In genomic region chr19:36637948-36638587, GRCm38 (mm10) we compare ENCODE assay signal across 19 mouse cellular contexts.
DNase-seq lines count a peak whose midpoint lies in the region; ATAC-seq and TF ChIP-seq lines count a peak whose summit lies in the region.
"Had no signal": no experiment of that assay in that cellular context is flagged by ENCODE, and none has a peak within 500 bp of the region (broad histone marks: within the 10 kb centered on the region; RNA-seq: fewer than 3 reads in every experiment).

No protein-coding gene starts in this region.

- peak; percentile 18 for DNase-seq in kidney, adult 9 months
- no peak for DNase-seq in kidney, postnatal 10 days
- no peak for DNase-seq in liver, postnatal 0 days
- DNase-seq in gastrocnemius, postnatal 36 days: no peak
- no peak for DNase-seq in right cerebral cortex, postnatal 25 days
- no peak for DNase-seq in left cerebral cortex, postnatal 25 days (ENCODE audit: low spot score in 2 of 2)
- DNase-seq: adrenal gland, postnatal 10 days; B cell, adult 2 months; cerebellum, adult 11 months; cerebellum, postnatal 25 days; heart, adult 2 months; lung, postnatal 36 days had no signal

- peaks cover 3% of the 10 kb centered on the region; the same call in 1 of the 2 replicates for H3K4me1 ChIP-seq in midbrain, embryonic 12.5 days
- no peaks in the 10 kb centered on the region for H3K4me1 ChIP-seq in midbrain, embryonic 15.5 days
- peaks cover 15% of the 10 kb centered on the region for H3K4me1 ChIP-seq in liver, postnatal 0 days (ENCODE audit: insufficient read depth)
- H3K4me1 ChIP-seq: embryonic facial prominence, embryonic 12.5 days; hindbrain, embryonic 12.5 days had no signal

- peaks cover 29% of the 10 kb centered on the region for H3K27me3 ChIP-seq in midbrain, embryonic 12.5 days
- no peaks in the 10 kb centered on the region for H3K27me3 ChIP-seq in midbrain, embryonic 15.5 days (replicated peaks)
- H3K27me3 ChIP-seq in liver, postnatal 0 days (ENCODE audit: insufficient read depth, low read length): no peaks in the 10 kb centered on the region
- H3K27me3 ChIP-seq: embryonic facial prominence, embryonic 12.5 days; forebrain, embryonic 15.5 days; hindbrain, embryonic 12.5 days had no signal

- no peak for TF ChIP-seq EP300 in liver, postnatal 0 days (IDR thresholded peaks at IDR 0.05; ENCODE audit: low read depth)

- no peak overlapping the region for H3K4me3 ChIP-seq in midbrain, embryonic 12.5 days
- no peak overlapping the region for H3K4me3 ChIP-seq in midbrain, embryonic 15.5 days
- no peak overlapping the region for H3K4me3 ChIP-seq in liver, postnatal 0 days (ENCODE audit: low read depth, low read length)
- H3K4me3 ChIP-seq: embryonic facial prominence, embryonic 12.5 days; forebrain, embryonic 15.5 days; heart, adult 2 months; hindbrain, embryonic 12.5 days had no signal

- 64% methylated on average over 7 of the region's 7 CpGs for WGBS in midbrain, embryonic 12.5 days
- WGBS in midbrain, embryonic 15.5 days: 56% methylated on average over 7 of the region's 7 CpGs
- 65% methylated on average over 7 of the region's 7 CpGs for WGBS in liver, postnatal 0 days (ENCODE audit: insufficient replicate concordance)

- H3K4me2 ChIP-seq in midbrain, embryonic 12.5 days (replicated peaks): no peak overlapping the region
- no peak overlapping the region for H3K4me2 ChIP-seq in midbrain, embryonic 15.5 days
- H3K4me2 ChIP-seq in liver, postnatal 0 days (ENCODE audit: low read depth, low read length): no peak overlapping the region
- H3K4me2 ChIP-seq: embryonic facial prominence, embryonic 12.5 days; forebrain, embryonic 15.5 days; hindbrain, embryonic 12.5 days had no signal

- H3K27ac ChIP-seq in midbrain, embryonic 12.5 days (replicated peaks): no peak overlapping the region
- no peak overlapping the region for H3K27ac ChIP-seq in midbrain, embryonic 15.5 days
- H3K27ac ChIP-seq in liver, postnatal 0 days (ENCODE audit: low read depth): peak overlapping the region; percentile 22; the same call in 1 of the 2 replicates
- H3K27ac ChIP-seq: embryonic facial prominence, embryonic 12.5 days; forebrain, embryonic 15.5 days; heart, adult 2 months; hindbrain, embryonic 12.5 days; liver, embryonic 14.5 days had no signal

- peak; percentile 72 for ATAC-seq in midbrain, embryonic 12.5 days (ENCODE audit: low FRiP score, low read depth)
- no peak for ATAC-seq in midbrain, embryonic 15.5 days (replicated peaks)
- ATAC-seq in liver, postnatal 0 days: peak; percentile 64
- ATAC-seq: forebrain, embryonic 15.5 days; inflammation-experienced regulatory T-cells, adult 6 months had no signal

- no peak for TF ChIP-seq CTCF in liver, postnatal 0 days (IDR thresholded peaks at IDR 0.05; ENCODE audit: low read depth)

- H3K9ac ChIP-seq in midbrain, embryonic 12.5 days (replicated peaks): no peak overlapping the region
- no peak overlapping the region for H3K9ac ChIP-seq in midbrain, embryonic 15.5 days
- H3K9ac ChIP-seq in liver, postnatal 0 days (replicated peaks): no peak overlapping the region
- H3K9ac ChIP-seq: embryonic facial prominence, embryonic 12.5 days; forebrain, embryonic 15.5 days; hindbrain, embryonic 12.5 days; liver, embryonic 14.5 days had no signal

- intact Hi-C loops in gastrocnemius, postnatal 36 days (cut with DNase I): no loop called here
- intact Hi-C loops in left cerebral cortex, postnatal 25 days (cut with DNase I): no loop called here

- peaks cover 12% of the 10 kb centered on the region; the same call in 1 of the 2 replicates for H3K9me3 ChIP-seq in midbrain, embryonic 12.5 days
- H3K9me3 ChIP-seq in midbrain, embryonic 15.5 days: no peaks in the 10 kb centered on the region; the same call in 1 of the 2 replicates
- H3K9me3 ChIP-seq in liver, postnatal 0 days (ENCODE audit: low read length): no peaks in the 10 kb centered on the region

- no peaks in the 10 kb centered on the region for H3K36me3 ChIP-seq in midbrain, embryonic 12.5 days
- no peaks in the 10 kb centered on the region for H3K36me3 ChIP-seq in midbrain, embryonic 15.5 days (replicated peaks)
- H3K36me3 ChIP-seq in liver, postnatal 0 days (replicated peaks; ENCODE audit: insufficient read depth, low read length): no peaks in the 10 kb centered on the region
- H3K36me3 ChIP-seq: embryonic facial prominence, embryonic 12.5 days; forebrain, embryonic 15.5 days; hindbrain, embryonic 12.5 days had no signal
